Mouse (Mus musculus) layer of hippocampus, adult 11-12 months (tissue): ENCODE results near the gene 4921517D22Rik.
A peak's percentile ranks its signal among the peaks of the same experiment; 100 is the strongest.
"Not testable (repeated sequence)": the region's sequence is repeated elsewhere in the genome, so short reads cannot be mapped to it uniquely, and the experiment has no call there.

Experiments
- DNase-seq: peaks from one replicate; pipeline ENCODE4 v3.0.0; 2022; ENCODE audit warnings: low spot score

Gene 4921517D22Rik

DNA sequence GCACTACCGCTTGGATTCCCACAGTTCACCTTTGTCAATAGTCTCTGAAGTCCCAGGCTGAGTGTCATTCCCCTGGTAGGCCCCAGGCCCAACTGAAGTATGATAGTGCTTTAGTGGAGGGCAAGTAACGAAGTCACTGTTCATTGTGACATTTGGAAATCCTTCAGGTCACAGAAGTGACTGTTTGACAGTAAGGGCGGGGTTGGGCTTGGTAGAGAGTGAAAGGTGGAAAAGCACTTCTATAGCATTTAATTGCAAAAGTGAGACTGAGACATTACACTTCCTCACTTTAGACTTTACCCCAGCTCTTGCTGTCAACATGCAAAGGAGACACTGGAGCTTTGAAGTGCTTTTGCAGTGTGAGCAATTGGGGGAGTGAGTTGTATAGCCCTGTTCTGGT lies at the start of gene 4921517D22Rik:
TSS of gene 4921517D22Rik (minus strand) at position 101 of the 400 bp plus-strand sequence.
- no peak for DNase-seq

DNA sequence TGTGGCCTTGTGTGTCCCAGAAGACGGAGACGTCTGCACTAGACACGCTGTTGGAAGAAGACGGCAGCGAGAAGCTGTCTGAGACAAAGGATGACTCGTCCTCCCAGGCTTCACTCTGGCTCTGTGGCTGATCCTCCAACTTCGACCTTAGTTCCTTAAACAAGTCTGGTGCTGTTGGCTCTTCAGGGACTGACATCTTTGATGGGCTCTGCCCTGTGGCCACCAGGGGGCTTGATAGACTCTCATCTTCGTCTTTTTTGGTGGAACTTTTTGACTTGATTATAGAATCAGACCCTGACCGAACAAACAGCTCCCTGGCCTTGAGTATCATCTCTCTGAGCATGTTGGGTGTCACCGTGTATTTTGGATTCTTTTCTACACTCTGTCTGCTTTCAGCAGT lies 47.8 kb upstream of the 4921517D22Rik start:
- peak; percentile 31 for DNase-seq

GRCm38 (mm10) chr13:59741096-59741495 lies 47.2 kb upstream of the 4921517D22Rik start:
- DNase-seq: no peak

DNA sequence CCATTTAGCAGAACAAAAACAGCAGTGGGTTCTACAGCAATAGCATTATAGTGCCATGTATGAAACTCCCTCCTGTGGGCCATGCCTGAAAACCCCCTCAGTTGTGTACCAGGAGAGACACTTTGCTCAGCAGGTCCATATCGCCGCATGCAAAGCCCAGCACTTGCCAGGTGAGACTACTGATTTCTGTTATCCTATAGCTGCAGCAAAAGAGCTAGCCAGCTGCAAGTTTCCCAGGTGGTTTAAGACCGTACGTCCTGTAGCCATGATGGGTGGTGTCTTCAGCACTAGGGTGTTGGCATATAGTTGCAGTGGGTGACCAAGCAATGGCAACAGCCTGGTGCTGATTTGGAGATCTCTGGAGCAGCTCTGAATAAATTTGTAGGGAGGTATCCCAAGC lies 45.5 kb upstream of the 4921517D22Rik start:
- no peak for DNase-seq

- DNase-seq: no peak
These were observed 44.5 kb upstream of the 4921517D22Rik start for GRCm38 (mm10) chr13:59738455-59738854.

DNA sequence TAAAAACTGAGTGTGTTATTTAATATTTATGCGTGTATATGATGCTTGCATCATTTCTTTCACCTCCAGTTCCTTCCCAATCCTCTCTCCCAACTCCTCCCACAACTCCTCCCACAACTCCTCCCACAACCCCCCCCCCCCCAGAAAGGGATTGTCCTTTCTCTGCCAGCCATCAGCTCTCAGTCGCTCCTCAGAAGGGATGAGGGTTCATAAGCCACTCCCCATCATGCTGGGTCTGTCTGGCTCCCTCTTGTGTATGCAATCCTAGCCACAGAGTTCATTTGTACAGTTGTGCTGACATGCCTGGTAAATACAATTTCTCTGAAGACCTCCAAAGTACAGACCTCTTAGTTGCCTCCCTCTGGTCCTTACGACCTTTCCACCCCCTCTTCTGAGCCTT lies 41.3 kb upstream of the 4921517D22Rik start:
- DNase-seq: no peak

GRCm38 (mm10) chr13:59734347-59734746 lies 40.4 kb upstream of the 4921517D22Rik start:
- DNase-seq: not testable (repeated sequence)

DNA sequence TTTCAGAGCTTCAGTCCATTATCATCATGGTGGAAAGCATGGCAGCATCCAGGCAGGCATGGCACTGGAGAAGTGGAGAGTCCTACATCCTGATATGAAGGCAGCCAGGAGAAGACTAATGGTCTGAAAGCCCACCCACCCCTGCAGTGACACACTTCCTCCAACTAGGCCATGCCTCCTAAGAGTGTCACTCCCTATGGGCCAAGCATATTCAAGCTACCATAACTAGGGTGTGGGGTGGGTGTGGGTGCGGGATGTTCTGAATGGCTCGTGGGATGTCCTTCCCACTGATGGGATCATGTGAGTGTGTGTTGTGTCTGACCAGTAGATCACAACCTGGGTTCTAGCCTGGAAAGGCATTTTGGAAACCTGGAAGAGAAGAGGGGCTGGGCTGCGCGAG lies 40.0 kb upstream of the 4921517D22Rik start:
- DNase-seq: no peak

DNA sequence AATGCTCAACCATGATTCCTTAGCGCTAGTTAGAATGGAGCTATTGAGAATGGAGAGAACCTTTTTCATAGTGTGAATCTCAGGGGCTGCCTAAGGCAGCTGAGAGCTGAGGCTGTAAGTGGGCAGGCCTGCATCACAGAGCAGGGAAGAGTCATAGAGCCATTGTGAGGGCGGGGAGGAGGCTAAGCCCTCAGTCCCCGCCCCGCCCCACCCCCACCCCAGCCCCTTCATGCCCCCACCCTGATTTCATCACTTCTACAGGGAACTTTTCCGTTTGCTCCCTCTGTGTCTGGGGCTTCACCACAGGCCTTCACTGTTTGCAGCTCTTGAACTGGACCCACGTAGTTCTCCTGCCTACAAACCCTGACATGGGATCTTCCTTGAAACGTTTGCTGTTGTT lies 37.7 kb upstream of the 4921517D22Rik start, which contains the start of gene Spata31d1d:
TSS of gene Spata31d1d (minus strand) at position 101 of the 400 bp plus-strand sequence.
- DNase-seq: no peak

DNA sequence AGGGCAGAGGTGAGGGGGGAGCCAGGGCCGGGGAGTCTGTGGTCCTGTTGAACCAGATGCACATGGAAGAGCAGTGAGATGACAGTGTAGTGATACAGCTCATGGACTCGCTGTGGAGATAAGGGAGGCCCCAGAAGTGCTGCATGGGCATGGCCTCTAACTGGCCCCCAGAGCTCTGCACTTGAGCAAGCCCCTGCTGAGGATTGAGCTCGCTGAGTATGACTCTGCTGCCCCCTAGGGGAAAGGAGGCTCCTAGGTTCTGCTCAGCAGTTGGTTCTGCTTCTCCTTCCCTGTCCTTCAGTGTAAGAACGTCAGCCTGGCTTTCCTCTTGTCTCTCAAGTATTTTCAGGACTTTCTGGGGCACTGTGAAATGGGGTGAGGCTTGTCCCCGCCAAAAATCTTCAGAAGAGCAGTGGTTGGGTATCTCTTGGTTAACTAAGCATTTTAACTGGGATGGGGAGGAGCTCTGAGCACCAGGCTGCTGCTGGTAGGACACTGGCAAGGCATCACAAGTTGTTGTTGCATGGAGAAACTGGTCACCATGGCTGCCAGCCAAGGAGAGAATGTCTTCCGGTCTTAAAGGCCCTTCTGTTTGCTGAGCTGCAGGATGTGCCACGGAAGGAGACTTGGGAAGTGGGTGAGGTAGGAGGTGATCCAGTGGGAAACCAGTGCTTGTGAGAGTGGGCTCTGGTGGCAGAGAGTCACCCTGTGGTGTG lies 34.6 kb upstream of the 4921517D22Rik start:
- peak; percentile 90 for DNase-seq

GRCm38 (mm10) chr13:59726139-59726867 lies 32.4 kb upstream of the 4921517D22Rik start:
- no peak for DNase-seq

DNA sequence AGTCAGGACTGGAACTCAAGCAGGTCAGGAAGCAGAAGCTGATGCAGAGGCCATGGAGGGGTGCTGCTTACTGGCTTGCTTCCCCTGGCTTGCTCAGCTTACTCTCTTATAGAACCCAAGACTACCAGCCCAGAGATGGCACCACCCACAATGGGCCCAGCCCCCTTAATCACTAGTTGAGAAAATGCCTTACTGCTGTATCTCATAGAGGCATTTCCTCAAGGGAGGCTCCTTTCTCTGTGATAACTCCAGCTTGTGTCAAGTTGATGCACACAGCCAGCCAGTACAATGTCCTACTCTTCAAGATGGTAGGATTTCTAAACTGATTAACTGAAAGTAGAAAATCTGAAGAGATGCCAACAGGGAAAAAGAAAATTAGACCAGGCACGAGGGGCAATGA lies 28.2 kb upstream of the 4921517D22Rik start:
- not testable (repeated sequence) for DNase-seq

DNA sequence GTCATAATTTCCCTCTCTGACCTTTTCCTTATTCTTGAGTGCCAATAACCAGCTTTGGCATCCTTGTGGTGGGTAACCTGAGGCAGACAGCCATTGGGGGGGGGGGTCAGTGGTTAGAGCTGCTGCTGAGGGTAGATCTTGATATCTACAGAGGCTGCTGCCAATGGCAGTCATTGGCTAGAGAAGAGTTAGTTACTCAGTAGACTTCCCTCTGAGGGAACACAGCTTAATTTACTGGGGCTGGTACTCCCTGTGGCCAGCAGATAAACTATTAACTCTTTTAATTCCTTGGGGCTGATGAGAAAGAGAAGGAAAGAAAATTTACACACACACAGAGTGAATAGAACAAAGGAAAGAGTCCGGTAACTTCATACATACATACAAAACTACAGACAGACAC lies 25.6 kb upstream of the 4921517D22Rik start:
- no peak for DNase-seq

- not testable (repeated sequence) for DNase-seq
These were observed 25.0 kb upstream of the 4921517D22Rik start for GRCm38 (mm10) chr13:59718857-59719440.

DNA sequence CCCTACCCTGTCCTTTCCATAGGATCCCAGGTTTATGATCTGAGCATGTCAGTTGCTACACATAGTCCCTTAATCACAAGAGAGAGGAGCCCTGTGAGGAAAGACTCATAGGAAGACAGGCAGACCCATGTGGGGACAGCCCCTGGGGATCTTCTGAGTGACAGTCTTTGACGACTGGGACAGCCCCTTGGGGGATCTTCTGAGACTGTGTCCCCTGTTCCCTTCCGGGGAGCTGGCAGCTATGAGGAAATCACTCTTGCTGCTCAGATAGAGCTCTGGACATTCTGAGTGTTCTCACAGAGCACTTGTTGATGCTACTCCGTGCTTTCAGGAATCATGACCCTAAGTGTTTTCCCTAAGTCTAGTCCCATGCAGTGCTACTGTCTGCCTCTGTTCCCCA lies 19.8 kb upstream of the 4921517D22Rik start:
- no peak for DNase-seq

GRCm38 (mm10) chr13:59711984-59712383 lies 18.1 kb upstream of the 4921517D22Rik start, which contains the start of gene Spata31d1b:
TSS of gene Spata31d1b (plus strand) at chr13:59712284.
- DNase-seq: not testable (repeated sequence)

- DNase-seq: no peak
These were observed 16.3 kb upstream of the 4921517D22Rik start, which contains the start of gene Spata31d1a for GRCm38 (mm10) chr13:59710230-59710629. TSS of gene Spata31d1a (minus strand) at chr13:59710330.

DNA sequence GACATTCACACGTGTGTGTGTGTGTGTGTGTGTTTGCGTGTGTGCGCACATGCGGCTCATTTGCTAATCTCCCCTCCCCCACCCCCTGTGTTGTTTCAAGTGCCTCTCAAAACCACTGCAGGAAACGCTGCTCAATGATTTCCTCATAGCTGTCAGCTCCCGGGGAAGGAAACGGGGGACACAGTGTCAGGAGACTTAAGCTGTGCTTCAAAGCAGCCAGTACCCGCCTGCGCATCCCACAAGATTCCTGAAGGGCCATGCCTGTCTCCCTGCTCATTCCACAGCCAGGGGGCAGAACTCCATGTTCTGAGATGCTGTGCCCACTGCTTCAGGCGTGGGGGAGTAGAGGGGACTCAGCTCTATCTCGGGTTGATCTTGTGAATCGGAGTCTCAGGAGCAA lies 10.7 kb upstream of the 4921517D22Rik start:
- peak; percentile 26 for DNase-seq

- no peak for DNase-seq
These were observed 9.6 kb upstream of the 4921517D22Rik start for GRCm38 (mm10) chr13:59703514-59703913.

GRCm38 (mm10) chr13:59700137-59700536 lies 6.2 kb upstream of the 4921517D22Rik start:
- not testable (repeated sequence) for DNase-seq

DNA sequence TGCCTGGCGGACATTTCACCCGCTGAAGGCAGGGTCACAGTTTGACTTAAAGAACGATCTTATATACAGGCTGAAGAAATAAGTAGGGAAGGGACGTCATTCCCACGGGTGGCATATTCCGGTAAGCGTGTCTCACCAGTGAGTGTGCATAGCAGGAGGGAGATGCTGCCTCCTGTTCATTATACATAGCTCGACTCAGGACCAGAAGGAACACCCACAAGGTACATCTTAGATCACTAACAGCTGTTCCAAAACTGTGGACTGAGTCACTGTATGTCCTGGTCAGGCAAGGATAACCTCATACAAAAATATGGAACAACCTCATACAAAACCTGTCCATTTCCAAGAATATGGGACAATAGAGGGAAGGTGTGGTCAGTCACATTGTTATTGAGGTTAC lies 5.2 kb upstream of the 4921517D22Rik start:
- no peak for DNase-seq

- DNase-seq: no peak
These were observed 1.9 kb upstream of the 4921517D22Rik start for GRCm38 (mm10) chr13:59695781-59696180.

DNA sequence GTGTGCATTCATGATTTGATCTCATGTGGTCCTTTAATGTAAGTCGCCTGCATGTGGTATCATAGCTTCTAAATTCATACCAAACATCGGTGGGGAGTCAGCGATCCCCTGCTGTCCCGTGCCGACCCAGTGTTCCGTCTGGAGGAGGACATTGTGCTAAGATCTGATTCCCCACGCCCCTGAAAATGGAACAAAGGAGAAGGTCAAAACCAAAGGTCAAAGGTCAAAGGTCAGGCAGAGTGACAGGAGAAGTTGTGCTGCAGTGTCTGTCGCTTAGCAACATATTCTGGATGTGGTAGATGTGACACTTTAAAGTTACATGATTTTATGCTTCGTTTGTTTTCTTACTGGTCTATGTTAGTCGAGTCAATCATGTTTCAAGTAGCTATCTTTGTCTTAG lies 2.4 kb downstream of the 4921517D22Rik start:
- DNase-seq: no peak
